Mouse (Mus musculus) ES-Bruce4 (cell line): ENCODE measurements at regions not wholly inside any gene's neighbourhood (a gene's known extent, or its start where the extent isn't known, plus 50 kb on each side); places are given as distances from the start of the nearest gene placed in this dataset.

Experiments
- EP300 ChIP-seq: IDR thresholded peaks from 2 replicates; pipeline ENCODE4 v1.6.1; 2011; ENCODE audit warnings: low read depth, low read length; ENCODE audit not compliant: insufficient read depth
- POLR2A ChIP-seq: IDR thresholded peaks from one replicate; pipeline ENCODE4 v1.8.1; 2011; ENCODE audit warnings: low read length; ENCODE audit not compliant: insufficient read depth

- no peak for TF ChIP-seq POLR2A
- TF ChIP-seq EP300: no peak
Measured at GRCm38 (mm10) chr8:116248398-116248797, 256.4 kb upstream of the Dynlrb2 start.
